Mouse (Mus musculus): ENCODE data around the gene Hsdl2.

DNA sequence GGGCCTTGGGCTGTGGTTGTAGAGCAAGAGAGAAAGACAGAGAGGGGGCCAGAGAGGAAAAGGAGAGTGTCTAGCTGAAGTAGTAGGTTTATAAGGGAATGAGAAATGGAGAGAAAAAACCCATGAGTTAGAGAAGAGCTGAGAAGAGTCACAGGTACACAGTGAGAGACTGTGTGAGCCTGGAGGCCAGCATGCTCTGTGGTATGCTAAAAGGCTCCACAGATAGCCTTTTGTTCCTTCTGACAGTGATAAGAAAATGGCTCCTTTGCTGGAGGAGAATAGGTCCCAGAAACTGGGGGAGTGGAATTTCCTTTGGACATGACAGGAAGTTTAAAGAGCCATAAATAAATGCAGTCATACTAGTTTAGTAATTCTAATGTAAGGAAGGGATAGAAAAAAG is 57.8 kb downstream of the Hsdl2 start:
- TF ChIP-seq GATA2 (IDR thresholded peaks at IDR 0.05; ENCODE audit: borderline replicate concordance, low read depth, low read length) (no peak), CTCF (IDR thresholded peaks at IDR 0.05; ENCODE audit: low read depth, low read length) (no peak), GATA1 (IDR thresholded peaks at IDR 0.05; ENCODE audit: borderline replicate concordance, low read length) (no peak)
